Mouse (Mus musculus) liver, postnatal 0 days (tissue): ENCODE measurements at regions not wholly inside any gene's neighbourhood (a gene's known extent, or its start where the extent isn't known, plus 50 kb on each side); places are given as distances from the start of the nearest gene placed in this dataset.

ENCODE experiments used
- CTCF ChIP-seq: sonication (generic); IDR thresholded peaks from 2 replicates; pipeline ENCODE4 v1.5.1; 2016; ENCODE audit warnings: antibody characterized with exemption, low read depth
- EP300 ChIP-seq: IDR thresholded peaks from 2 replicates; pipeline ENCODE4 v1.6.1; 2016; ENCODE audit warnings: antibody characterized with exemption, low read depth, mild to moderate bottlenecking

DNA sequence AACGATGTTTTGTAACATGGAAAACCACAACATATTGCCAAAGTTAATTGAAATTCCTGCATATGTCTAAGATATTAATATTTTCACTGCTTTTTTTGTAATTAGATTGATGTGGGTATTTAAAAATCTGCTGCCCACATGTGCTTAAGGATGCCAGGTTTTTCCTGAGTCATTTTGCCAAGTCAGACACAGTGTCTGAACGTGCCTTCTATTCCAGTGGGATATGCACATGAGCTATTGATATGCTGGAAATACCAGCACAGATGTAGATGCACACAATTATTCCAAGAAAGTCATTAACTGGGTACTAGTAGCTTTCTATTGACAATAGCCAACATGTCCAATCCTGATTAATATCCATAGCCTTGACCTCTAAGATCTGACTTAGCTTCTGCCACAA, 315.7 kb downstream of the Chl1 start:
- TF ChIP-seq CTCF (no peak), EP300 (no peak)
